Mouse (Mus musculus): ENCODE data around the gene Rmdn2. TPM values are rescaled to one million over a fixed set of nuclear protein-coding genes. Genes with fewer than 3 reads are reported as not detected.

Gene Rmdn2
- polyA plus RNA-seq, 1 experiment from 2014 or later, result 13.3 TPM

DNA sequence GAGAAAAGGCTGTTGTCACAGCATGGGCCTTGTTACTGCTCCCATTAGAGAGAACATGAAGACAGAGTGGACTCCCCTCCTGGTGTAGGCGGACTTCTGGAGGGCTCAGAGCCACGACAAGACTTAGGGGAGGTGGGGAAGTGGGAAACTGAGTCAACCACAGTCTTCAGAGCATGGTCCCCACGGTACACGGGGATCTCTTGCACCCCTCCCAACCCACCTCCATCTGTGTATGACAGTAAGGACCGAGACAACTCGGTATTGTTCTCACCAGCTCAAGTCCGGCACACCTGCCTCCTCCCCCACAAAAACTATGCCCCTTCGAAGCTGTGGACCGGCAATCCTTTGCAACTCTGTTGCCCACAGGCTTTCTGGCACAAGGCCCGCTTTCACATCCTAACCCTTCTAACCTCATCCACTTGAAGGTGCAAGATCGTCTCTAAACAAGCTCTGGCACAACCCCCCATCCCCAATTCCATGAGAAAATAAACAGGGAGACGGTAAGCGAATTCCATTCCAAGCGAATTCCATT lies 116.5 kb downstream of the Rmdn2 start:
- Histone ChIP-seq H3K27ac (ENCODE audit: low read depth) (no peak overlapping the region), H3K36me3 (ENCODE audit: insufficient read depth) (no peaks in the 10 kb centered on the region), H3K4me3 (ENCODE audit: low read depth, low read length) (peak overlapping the region; percentile 10; the same call in 1 of the 2 replicates), H3K4me1 (ENCODE audit: insufficient read depth) (peaks cover 11% of the 10 kb centered on the region; the same call in 1 of the 2 replicates), H3K27me3 (ENCODE audit: insufficient read depth, low read length) (no peaks in the 10 kb centered on the region), H3K9ac (no peak overlapping the region), H3K4me2 (peak overlapping the region; percentile 44), H3K9me3 (ENCODE audit: low read depth, low read length) (no peaks in the 10 kb centered on the region)
- no peak for TF ChIP-seq CTCF (IDR thresholded peaks at IDR 0.05; ENCODE audit: low read depth)
- ATAC-seq (ENCODE audit: insufficient read depth) (peak; percentile 21; the same call in 1 of the 2 replicates), DNase-seq (no peak)
- 19% methylated on average over 14 of the region's 14 CpGs for WGBS

DNA sequence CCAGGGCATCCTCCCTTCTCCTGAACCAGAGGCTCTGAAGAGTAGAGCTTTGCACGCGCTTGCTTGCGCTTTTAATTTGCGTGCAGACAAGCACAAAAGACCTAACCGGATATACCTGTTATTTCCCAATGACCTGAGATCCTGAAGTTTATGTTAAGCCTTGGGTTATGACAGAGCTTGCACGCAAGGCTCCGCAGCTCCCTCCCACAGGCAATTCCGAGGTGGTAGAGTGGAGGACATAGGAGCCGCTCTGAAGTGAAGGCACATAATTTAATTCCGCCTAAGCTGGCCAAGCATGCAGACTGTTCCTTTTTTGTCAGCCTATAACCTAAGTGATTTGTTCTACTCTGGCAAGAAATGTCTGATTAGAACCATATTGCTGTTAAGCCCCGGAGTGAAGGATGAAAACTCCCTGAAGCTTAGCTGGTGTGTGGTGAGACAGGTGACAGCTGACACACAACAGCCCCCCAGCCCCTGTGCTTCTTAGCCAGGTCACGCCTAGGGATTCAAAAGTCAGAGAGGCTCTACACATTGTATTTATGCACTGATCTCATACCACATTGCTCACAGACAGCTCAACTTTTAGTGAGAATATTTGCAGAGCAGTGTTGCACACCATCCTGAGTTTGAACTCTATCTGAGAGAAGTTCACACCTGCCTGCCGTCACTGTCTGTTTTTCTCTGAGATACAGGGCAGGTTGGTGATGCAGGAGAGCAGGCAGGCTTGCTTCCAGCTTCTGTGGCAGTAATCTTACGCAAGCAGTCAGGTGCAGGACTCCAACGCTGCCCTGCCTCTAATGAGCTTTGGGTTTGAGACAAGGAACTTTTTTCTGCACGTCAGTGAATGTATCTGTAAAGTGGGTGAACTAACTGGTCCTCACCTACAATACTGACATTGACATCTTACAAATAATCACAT lies 117.2 kb downstream of the Rmdn2 start:
- Histone ChIP-seq H3K4me3 (ENCODE audit: low read depth, low read length) (peak overlapping the region; percentile 10; the same call in 1 of the 2 replicates), H3K9me3 (ENCODE audit: low read depth, low read length) (no peaks in the 10 kb centered on the region), H3K27ac (ENCODE audit: low read depth) (no peak overlapping the region), H3K36me3 (ENCODE audit: insufficient read depth) (no peaks in the 10 kb centered on the region), H3K27me3 (ENCODE audit: insufficient read depth, low read length) (no peaks in the 10 kb centered on the region), H3K4me2 (peak overlapping the region; percentile 44), H3K9ac (no peak overlapping the region), H3K4me1 (ENCODE audit: insufficient read depth) (peaks cover 11% of the 10 kb centered on the region; the same call in 1 of the 2 replicates)
- 11% methylated on average over 16 of the region's 16 CpGs for WGBS
- peak; percentile 47 for DNase-seq
- ATAC-seq (ENCODE audit: insufficient read depth), result peak; percentile 53; the same call in 1 of the 2 replicates
- TF ChIP-seq CTCF (IDR thresholded peaks at IDR 0.05; ENCODE audit: low read depth), result no peak

DNA sequence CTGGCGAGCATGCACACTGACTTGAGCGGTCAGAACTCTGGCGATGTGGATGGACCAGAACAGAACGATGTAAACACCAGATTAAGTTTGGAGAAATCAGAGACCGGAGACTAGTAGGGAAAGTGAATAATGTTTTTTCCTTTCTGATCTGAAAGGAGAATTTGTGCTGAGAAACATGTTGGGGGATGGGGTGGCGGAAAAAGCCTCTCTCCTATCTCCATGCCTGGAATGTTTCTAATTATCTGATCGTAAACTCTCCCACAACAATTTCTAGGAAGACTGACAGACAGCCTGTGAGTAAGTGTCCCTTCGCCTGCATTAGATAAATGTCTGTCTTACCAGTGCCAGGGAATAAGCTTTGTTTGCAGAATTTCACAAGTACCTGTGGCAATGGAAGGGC lies 119.3 kb downstream of the Rmdn2 start:
- Histone ChIP-seq H3K36me3 (ENCODE audit: insufficient read depth) (no peaks in the 10 kb centered on the region), H3K27ac (ENCODE audit: low read depth) (no peak overlapping the region), H3K9me3 (ENCODE audit: low read depth, low read length) (no peaks in the 10 kb centered on the region), H3K4me3 (ENCODE audit: low read depth, low read length) (no peak overlapping the region), H3K27me3 (ENCODE audit: insufficient read depth, low read length) (no peaks in the 10 kb centered on the region), H3K4me1 (ENCODE audit: insufficient read depth) (peaks cover 11% of the 10 kb centered on the region; the same call in 1 of the 2 replicates), H3K4me2 (peak overlapping the region; percentile 20; the same call in 1 of the 2 replicates), H3K9ac (no peak overlapping the region)
- no peak for ATAC-seq (ENCODE audit: insufficient read depth)
- DNase-seq, result no peak
- 29% methylated on average over 8 of the region's 8 CpGs for WGBS
- TF ChIP-seq CTCF (IDR thresholded peaks at IDR 0.05; ENCODE audit: low read depth), result no peak

DNA sequence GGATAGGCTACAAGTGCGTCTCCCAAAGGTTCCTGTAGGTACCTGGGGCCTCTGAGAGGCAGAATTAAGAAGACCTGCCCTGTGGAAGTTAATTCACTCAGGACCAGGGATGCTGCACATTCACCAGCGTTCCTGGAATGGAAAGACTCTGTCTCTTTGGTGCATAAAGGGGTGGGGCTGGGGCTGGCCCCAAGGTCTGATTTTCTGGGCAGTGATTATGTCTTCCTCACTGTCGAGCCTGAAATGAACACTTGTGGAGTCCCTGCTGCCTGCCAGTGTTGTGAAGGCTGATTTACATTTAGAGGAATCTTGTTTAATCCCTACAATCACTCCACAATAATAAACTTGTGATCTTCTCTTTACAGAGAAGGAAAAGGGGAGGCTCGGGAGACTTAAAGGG lies 121.4 kb downstream of the Rmdn2 start:
- ATAC-seq (ENCODE audit: insufficient read depth), result no peak
- 47% methylated on average over 4 of the region's 4 CpGs for WGBS
- Histone ChIP-seq H3K9ac (no peak overlapping the region), H3K9me3 (ENCODE audit: low read depth, low read length) (no peaks in the 10 kb centered on the region), H3K4me3 (ENCODE audit: low read depth, low read length) (no peak overlapping the region), H3K36me3 (ENCODE audit: insufficient read depth) (no peaks in the 10 kb centered on the region), H3K4me1 (ENCODE audit: insufficient read depth) (peaks cover 11% of the 10 kb centered on the region; the same call in 1 of the 2 replicates), H3K4me2 (no peak overlapping the region), H3K27ac (ENCODE audit: low read depth) (no peak overlapping the region), H3K27me3 (ENCODE audit: insufficient read depth, low read length) (no peaks in the 10 kb centered on the region)
- DNase-seq, result no peak
- TF ChIP-seq CTCF (IDR thresholded peaks at IDR 0.05; ENCODE audit: low read depth), result no peak

DNA sequence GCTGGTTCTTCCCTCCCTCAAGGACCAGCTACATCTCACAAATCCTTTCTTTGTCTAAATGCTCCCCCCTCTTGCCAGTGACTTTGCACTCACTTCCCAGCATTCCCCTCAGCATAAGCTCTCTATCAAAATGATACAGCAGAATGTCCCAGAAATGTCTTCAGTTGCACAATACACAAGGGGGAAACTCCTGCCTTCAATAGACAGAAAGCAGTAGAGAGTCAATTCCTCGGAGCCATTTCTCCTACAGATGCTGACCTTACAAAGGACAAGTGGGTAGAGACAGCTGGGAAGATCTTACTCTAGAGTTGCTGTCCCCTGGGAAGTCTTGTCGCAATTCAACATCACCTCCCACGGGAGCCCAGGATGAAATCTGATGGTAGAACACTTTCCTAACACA lies 125.9 kb downstream of the Rmdn2 start:
- no peak overlapping the region for H3K27ac ChIP-seq (ENCODE audit: low read depth)
- no peaks in the 10 kb centered on the region for H3K27me3 ChIP-seq (ENCODE audit: insufficient read depth, low read length)
- no peak overlapping the region for H3K9ac ChIP-seq
- DNase-seq (no peak), ATAC-seq (ENCODE audit: insufficient read depth) (no peak)
- WGBS, result 65% methylated on average over 3 of the region's 3 CpGs
- H3K4me3 ChIP-seq (ENCODE audit: low read depth, low read length), result no peak overlapping the region
- H3K36me3 ChIP-seq (ENCODE audit: insufficient read depth), result no peaks in the 10 kb centered on the region
- no peak overlapping the region for H3K4me2 ChIP-seq
- no peaks in the 10 kb centered on the region for H3K4me1 ChIP-seq (ENCODE audit: insufficient read depth)
- no peak for TF ChIP-seq CTCF (IDR thresholded peaks at IDR 0.05; ENCODE audit: low read depth)
- H3K9me3 ChIP-seq (ENCODE audit: low read depth, low read length), result no peaks in the 10 kb centered on the region

DNA sequence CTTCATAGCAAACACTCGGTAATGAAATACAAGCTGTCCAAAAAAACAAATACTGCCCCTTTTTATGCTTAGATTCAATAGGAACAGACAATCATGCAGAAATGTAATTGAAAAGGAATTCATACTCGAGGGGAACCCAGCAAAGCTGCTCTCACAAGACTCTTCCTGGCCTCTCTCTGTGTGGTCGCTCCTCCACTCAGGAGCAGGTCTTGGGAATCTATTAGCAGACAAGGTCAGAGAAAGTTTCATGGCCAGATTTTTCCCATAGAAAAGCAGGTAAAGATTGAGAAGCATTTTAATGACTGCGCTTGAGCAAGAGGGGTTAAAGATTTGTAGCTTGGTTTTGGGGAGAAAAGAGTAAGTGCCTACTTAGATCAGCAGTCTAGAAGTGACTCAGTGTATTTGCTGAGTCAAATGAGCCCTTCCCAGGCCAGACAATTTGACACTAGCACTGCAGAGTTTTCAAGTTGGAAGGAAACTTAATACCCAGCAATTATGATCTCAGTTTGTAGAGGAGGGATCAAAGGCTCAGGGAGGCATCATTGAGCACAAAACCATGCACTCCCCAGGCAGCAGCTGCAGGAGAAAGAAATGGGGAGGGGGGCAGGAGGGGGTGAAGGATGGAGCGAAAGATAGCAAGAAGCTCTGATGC lies 127.3 kb downstream of the Rmdn2 start:
- no peak for TF ChIP-seq CTCF (IDR thresholded peaks at IDR 0.05; ENCODE audit: low read depth)
- no peaks in the 10 kb centered on the region for H3K27me3 ChIP-seq (ENCODE audit: insufficient read depth, low read length)
- no peak; the same call in 1 of the 2 replicates for ATAC-seq (ENCODE audit: insufficient read depth)
- no peaks in the 10 kb centered on the region for H3K9me3 ChIP-seq (ENCODE audit: low read depth, low read length)
- no peak overlapping the region for H3K4me2 ChIP-seq
- no peaks in the 10 kb centered on the region for H3K4me1 ChIP-seq (ENCODE audit: insufficient read depth)
- no peak overlapping the region for H3K4me3 ChIP-seq (ENCODE audit: low read depth, low read length)
- no peaks in the 10 kb centered on the region for H3K36me3 ChIP-seq (ENCODE audit: insufficient read depth)
- H3K27ac ChIP-seq (ENCODE audit: low read depth), result peak overlapping the region; percentile 34; the same call in 1 of the 2 replicates
- 37% methylated on average over 5 of the region's 5 CpGs for WGBS
- H3K9ac ChIP-seq, result no peak overlapping the region
- no peak for DNase-seq

DNA sequence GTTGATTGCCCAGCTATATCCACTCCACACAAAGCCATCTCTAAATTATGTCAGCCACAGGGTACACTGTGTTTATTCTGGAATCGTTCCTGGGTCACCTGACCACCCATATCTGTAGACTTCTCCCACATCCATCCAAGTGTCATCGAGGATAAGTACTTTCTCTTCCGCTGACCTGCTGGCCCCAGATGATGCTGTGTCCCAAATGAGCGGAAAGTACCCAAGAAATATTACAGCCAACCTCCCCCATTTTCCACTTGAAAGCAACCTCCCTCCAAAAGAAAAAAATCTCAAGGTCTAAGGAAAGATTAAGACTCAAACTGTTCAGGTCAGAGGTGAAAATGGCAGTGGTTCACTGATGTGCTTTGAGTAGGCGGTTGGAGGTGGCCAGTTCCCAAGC lies 131.0 kb downstream of the Rmdn2 start:
- no peak overlapping the region for H3K4me2 ChIP-seq
- ATAC-seq (ENCODE audit: insufficient read depth), result no peak
- H3K9ac ChIP-seq, result no peak overlapping the region
- no peak overlapping the region for H3K4me3 ChIP-seq (ENCODE audit: low read depth, low read length)
- H3K27ac ChIP-seq (ENCODE audit: low read depth), result no peak overlapping the region
- H3K36me3 ChIP-seq (ENCODE audit: insufficient read depth), result no peaks in the 10 kb centered on the region
- no peak for DNase-seq
- H3K4me1 ChIP-seq (ENCODE audit: insufficient read depth), result no peaks in the 10 kb centered on the region
- WGBS, result 63% methylated on average over 5 of the region's 5 CpGs
- H3K9me3 ChIP-seq (ENCODE audit: low read depth, low read length), result no peaks in the 10 kb centered on the region
- H3K27me3 ChIP-seq (ENCODE audit: insufficient read depth, low read length), result no peaks in the 10 kb centered on the region
- TF ChIP-seq CTCF (IDR thresholded peaks at IDR 0.05; ENCODE audit: low read depth), result no peak

Other genes with a start within 250 kb of the Rmdn2 start
- 1.9 and 2.0 TPM in 2 replicates for gene Cyp1b1, start 103.2 kb downstream of the Rmdn2 start, polyA plus RNA-seq (2014; fragmentation: Nextera tagmentation; extraction: Ambion mirVana)